Mouse (Mus musculus): Measurements from ENCODE around the gene Rnpepl1.

DNA sequence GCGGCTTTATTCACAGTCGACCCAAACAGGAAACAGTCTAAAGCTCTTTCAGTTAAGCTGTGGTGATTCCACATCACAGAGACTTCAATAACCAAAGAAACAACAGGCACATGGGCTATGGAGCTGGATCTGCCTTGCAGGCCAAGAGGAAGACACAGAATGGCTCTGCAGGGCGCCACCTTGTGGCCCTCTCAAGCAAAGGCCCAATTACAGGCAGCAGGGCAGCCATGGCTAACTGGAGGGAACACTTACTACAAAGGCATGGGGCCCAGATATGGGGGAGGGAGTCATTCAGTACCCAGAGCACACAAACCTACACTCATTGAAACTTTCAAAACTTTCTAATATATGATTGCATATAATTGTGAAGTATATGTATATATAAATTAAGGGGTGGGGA is 15.5 kb upstream of the Rnpepl1 start:
- TF ChIP-seq POLR2A (IDR thresholded peaks at IDR 0.05; ENCODE audit: borderline replicate concordance, low read depth, low read length) (no peak), CTCF (IDR thresholded peaks at IDR 0.05; ENCODE audit: low read depth, low read length) (peak; percentile 85)
